Mouse (Mus musculus) kidney, embryonic 15.5 days (tissue): Measurements from ENCODE around the gene Hs6st3. TPM values are rescaled to one million over a fixed set of nuclear protein-coding genes. Genes with fewer than 3 reads are reported as not detected.
A peak's percentile ranks its signal among the peaks of the same experiment; 100 is the strongest.

ENCODE experiments used
- ATAC-seq: fragments of 200-750 bp; cut with Nextera tagmentation; replicated peaks from 2 replicates; pipeline ENCODE4 v1.8.0; 2017; ENCODE audit warnings: moderate TSS enrichment; ENCODE audit not compliant: low FRiP score
- H3K27ac ChIP-seq: fragments of 300-500 bp; sonication (generic); 2 replicates; pipeline ENCODE4 v1.5.1; 2015; ENCODE audit warnings: mild to moderate bottlenecking, inconsistent platforms
- H3K27me3 ChIP-seq: fragments of 300-500 bp; sonication (generic); 2 replicates; pipeline ENCODE4 v1.6.1; 2015; ENCODE audit warnings: inconsistent platforms
- H3K36me3 ChIP-seq: fragments of 300-500 bp; sonication (generic); 2 replicates; pipeline ENCODE4 v1.6.1; 2015; ENCODE audit warnings: inconsistent platforms
- H3K4me1 ChIP-seq: fragments of 300-500 bp; sonication (generic); 2 replicates; pipeline ENCODE4 v1.6.1; 2015; ENCODE audit warnings: inconsistent platforms
- H3K4me2 ChIP-seq: fragments of 300-500 bp; sonication (generic); 2 replicates; pipeline ENCODE4 v1.6.1; 2015; ENCODE audit warnings: moderate library complexity, mild to moderate bottlenecking, inconsistent platforms
- H3K4me3 ChIP-seq: fragments of 300-500 bp; sonication (generic); replicated peaks from 2 replicates; pipeline ENCODE4 v1.5.1; 2015; ENCODE audit warnings: mild to moderate bottlenecking, inconsistent platforms
- H3K9ac ChIP-seq: fragments of 300-500 bp; sonication (generic); 2 replicates; pipeline ENCODE4 v1.6.1; 2015; ENCODE audit warnings: mild to moderate bottlenecking, inconsistent platforms
- H3K9me3 ChIP-seq: fragments of 300-500 bp; sonication (generic); replicated peaks from 2 replicates; pipeline ENCODE4 v1.6.1; 2016; ENCODE audit warnings: inconsistent platforms
- WGBS: fragments of 180-500 bp; shearing (Covaris S2); methylation state at CpG from one replicate; pipeline ENCODE4 v1.1.7; 2015; ENCODE audit warnings: mixed read lengths; 5-methylcytosine and 5-hydroxymethylcytosine counted together
- polyA plus RNA-seq: library from polyadenylated mRNA; unstranded; fragments of >200 nt; fragmentation: Nextera tagmentation; extraction: Ambion mirVana; gene quantifications from 2 replicates; pipeline ENCODE4 v1.2.1, GENCODE M21; 2015

Hs6st3 gene
- polyA plus RNA-seq, 1 experiment from 2014 or later, result 0.09 TPM

DNA sequence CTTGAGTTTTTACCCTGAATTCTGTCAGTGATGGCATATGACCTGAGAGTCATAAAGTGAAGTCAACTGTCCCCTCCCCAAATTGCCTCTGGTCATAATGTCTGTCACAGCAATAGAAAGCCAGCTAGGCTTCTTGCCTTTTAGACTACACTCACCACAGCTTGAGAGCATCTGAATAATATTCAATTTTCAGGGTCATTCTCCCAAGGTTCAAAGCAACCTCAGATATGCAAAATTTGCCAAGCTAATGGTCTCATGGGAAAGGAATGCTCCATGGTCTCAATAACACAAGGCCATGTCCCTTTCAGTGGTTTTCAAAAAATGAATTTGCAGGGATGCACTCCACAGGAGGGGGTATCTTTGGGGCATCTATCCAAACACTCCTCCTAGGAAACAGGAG lies 764.3 kb downstream of the Hs6st3 start:
- no peak for ATAC-seq
- Histone ChIP-seq H3K4me1 (no peaks in the 10 kb centered on the region), H3K36me3 (no peaks in the 10 kb centered on the region), H3K27me3 (no peaks in the 10 kb centered on the region), H3K4me2 (no peak overlapping the region), H3K27ac (no peak overlapping the region), H3K4me3 (no peak overlapping the region), H3K9ac (no peak overlapping the region), H3K9me3 (no peaks in the 10 kb centered on the region)

GRCm38 (mm10) chr14:119908032-119908675 lies 770.0 kb downstream of the Hs6st3 start:
- Histone ChIP-seq H3K4me2 (no peak overlapping the region), H3K4me1 (no peaks in the 10 kb centered on the region), H3K27me3 (no peaks in the 10 kb centered on the region), H3K36me3 (no peaks in the 10 kb centered on the region), H3K27ac (no peak overlapping the region), H3K4me3 (no peak overlapping the region), H3K9ac (no peak overlapping the region), H3K9me3 (no peaks in the 10 kb centered on the region)
- no peak for ATAC-seq
- WGBS, result 72% methylated on average over 13 of the region's 13 CpGs

GRCm38 (mm10) chr14:119914508-119914907 lies 776.4 kb downstream of the Hs6st3 start:
- H3K36me3 ChIP-seq, result no peaks in the 10 kb centered on the region
- no peaks in the 10 kb centered on the region for H3K27me3 ChIP-seq
- no peaks in the 10 kb centered on the region for H3K9me3 ChIP-seq
- H3K4me3 ChIP-seq, result no peak overlapping the region
- no peak; the same call in 1 of the 2 replicates for ATAC-seq
- no peak overlapping the region for H3K9ac ChIP-seq
- WGBS, result 17% methylated on average over 6 of the region's 6 CpGs
- no peak overlapping the region; the same call in 1 of the 2 replicates for H3K27ac ChIP-seq
- H3K4me1 ChIP-seq, result peaks cover 19% of the 10 kb centered on the region
- H3K4me2 ChIP-seq, result no peak overlapping the region

- no peaks in the 10 kb centered on the region for H3K36me3 ChIP-seq
- no peak overlapping the region for H3K9ac ChIP-seq
- no peaks in the 10 kb centered on the region for H3K9me3 ChIP-seq
- H3K27ac ChIP-seq, result peak overlapping the region; percentile 57
- ATAC-seq, result peak; percentile 89
- H3K4me3 ChIP-seq, result no peak overlapping the region
- H3K4me1 ChIP-seq, result peaks cover 19% of the 10 kb centered on the region
- H3K27me3 ChIP-seq, result no peaks in the 10 kb centered on the region
- H3K4me2 ChIP-seq, result no peak overlapping the region
- 25% methylated on average over 6 of the region's 6 CpGs for WGBS
These were observed 780.3 kb downstream of the Hs6st3 start for GRCm38 (mm10) chr14:119918281-119919034.

DNA sequence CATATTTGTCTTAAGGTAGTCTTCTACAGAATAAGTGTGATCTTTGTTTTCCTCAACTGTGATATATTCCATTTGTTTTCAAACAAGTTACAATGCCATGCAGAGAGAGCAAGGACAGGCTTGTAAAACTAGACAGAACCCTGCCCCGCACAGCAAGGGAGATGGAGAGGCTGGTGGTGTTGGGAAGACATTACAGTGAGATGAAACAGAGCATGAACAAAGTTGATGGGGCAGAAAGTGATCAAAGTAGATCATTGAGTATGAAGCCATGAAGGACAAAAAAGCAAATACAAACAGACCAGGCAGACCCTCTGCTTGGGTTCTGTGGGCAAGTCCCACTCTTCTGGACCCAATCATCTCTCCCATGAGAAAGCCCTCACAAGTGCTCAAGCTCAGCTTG lies 781.0 kb downstream of the Hs6st3 start:
- no peak overlapping the region for H3K9ac ChIP-seq
- H3K9me3 ChIP-seq, result no peaks in the 10 kb centered on the region
- peak overlapping the region; percentile 57 for H3K27ac ChIP-seq
- no peak overlapping the region for H3K4me2 ChIP-seq
- 45% methylated on average over 1 of the region's 1 CpGs for WGBS
- peak; percentile 87 for ATAC-seq
- no peak overlapping the region for H3K4me3 ChIP-seq
- H3K4me1 ChIP-seq, result peaks cover 17% of the 10 kb centered on the region
- H3K27me3 ChIP-seq, result no peaks in the 10 kb centered on the region
- H3K36me3 ChIP-seq, result no peaks in the 10 kb centered on the region

Other genes starting within 250 kb of the Hs6st3 start
- 17.6 and 20.1 TPM in 2 replicates for gene Dzip1, start 212.9 kb upstream of the Hs6st3 start, polyA plus RNA-seq
- gene Dnajc3, start 200.4 kb upstream of the Hs6st3 start, polyA plus RNA-seq, result 45.8 and 48.9 TPM in 2 replicates
- gene Uggt2, start 38.9 kb upstream of the Hs6st3 start, polyA plus RNA-seq, result 12.7 and 13.3 TPM in 2 replicates